Mouse (Mus musculus) monocyte, adult 59 days (primary cell): ENCODE measurements around the gene Lrrc45. TPM values are rescaled to one million over a fixed set of nuclear protein-coding genes. Genes with fewer than 3 reads are reported as not detected.

Source experiments
- total RNA-seq, 2 experiments: library from RNA; stranded (reverse); gene quantifications; one replicate each; pipeline ENCODE4 v1.2.4; 2023

Lrrc45 gene
- total RNA-seq, result 10 to 100 TPM; 30.5 to 36.0 TPM

GRCm38 (mm10) chr11:120713580-120714518, at the start of gene Lrrc45, which contains the start of gene Cenpx:
TSS of gene Lrrc45 (plus strand) at chr11:120713925.
TSS of gene Cenpx (minus strand) at chr11:120713738.

GRCm38 (mm10) chr11:120672687-120673593, 40.8 kb upstream of the Lrrc45 start, which contains the start of gene Aspscr1:
TSS of gene Aspscr1 (plus strand) at chr11:120672973.

GRCm38 (mm10) chr11:120721124-120722066, 7.7 kb downstream of the Lrrc45 start, which contains the start of gene Rac3:
TSS of gene Rac3 (plus strand) at chr11:120721470.

GRCm38 (mm10) chr11:120727169-120727527, 13.4 kb downstream of the Lrrc45 start, which contains the start of gene Dcxr:
TSS of gene Dcxr (minus strand) at chr11:120727281.

GRCm38 (mm10) chr11:120731858-120732680, 18.3 kb downstream of the Lrrc45 start, which contains the start of gene Cbr2:
TSS of gene Cbr2 (minus strand) at chr11:120732114.

GRCm38 (mm10) chr11:120762672-120763041, 48.9 kb downstream of the Lrrc45 start, which contains the start of gene Hmga1b:
TSS of gene Hmga1b (plus strand) at chr11:120762794.

Other genes starting within 250 kb of the Lrrc45 start
- 10 to 100 TPM in 1 of 2 experiments, 1 to 10 TPM in 1; 7.8 to 11.3 TPM for gene Arl16, start 246.3 kb upstream of the Lrrc45 start, total RNA-seq
- gene Mrpl12, start 229.3 kb upstream of the Lrrc45 start, total RNA-seq, result 10 to 100 TPM; 25.0 to 26.6 TPM
- gene Slc25a10, start 222.1 kb upstream of the Lrrc45 start, total RNA-seq, result 10 to 100 TPM; 11.1 to 14.2 TPM
- gene Gcgr, start 183.2 kb upstream of the Lrrc45 start, total RNA-seq, result not detected
- 10 to 100 TPM; 52.0 to 52.6 TPM for gene Mcrip1, start 164.2 kb upstream of the Lrrc45 start, total RNA-seq
- not detected for gene Ppp1r27, start 162.8 kb upstream of the Lrrc45 start, total RNA-seq
- gene P4hb, start 140.7 kb upstream of the Lrrc45 start, total RNA-seq, result 100 to 1,000 TPM; 348 to 375 TPM
- 100 to 1,000 TPM; 623 to 655 TPM for gene Arhgdia, start 132.3 kb upstream of the Lrrc45 start, total RNA-seq
- 100 to 1,000 TPM in 1 of 2 experiments, 10 to 100 TPM in 1; 90.1 to 103 TPM for gene Alyref, start 115.6 kb upstream of the Lrrc45 start, total RNA-seq
- 10 to 100 TPM; 55.8 to 56.4 TPM for gene Anapc11, start 115.5 kb upstream of the Lrrc45 start, total RNA-seq
- gene Npb, start 105.4 kb upstream of the Lrrc45 start, total RNA-seq, result 1 to 10 TPM in 1 of 2 experiments, not detected in 1; 1.4 TPM
- 10 to 100 TPM; 66.8 to 75.4 TPM for gene Pcyt2, start 96.0 kb upstream of the Lrrc45 start, total RNA-seq
- 100 to 1,000 TPM; 122 to 125 TPM for gene Sirt7, start 88.7 kb upstream of the Lrrc45 start, total RNA-seq
- gene Mafg, start 80.3 kb upstream of the Lrrc45 start, total RNA-seq, result 100 to 1,000 TPM in 1 of 2 experiments, 10 to 100 TPM in 1; 96.6 to 101 TPM
- under 1 TPM in 1 of 2 experiments, not detected in 1; 0.27 TPM for gene Pycr1, start 70.2 kb upstream of the Lrrc45 start, total RNA-seq
- not detected for gene Myadml2, start 65.8 kb upstream of the Lrrc45 start, total RNA-seq
- not detected for gene Notum, start 52.8 kb upstream of the Lrrc45 start, total RNA-seq
- 10 to 100 TPM; 77.9 to 83.1 TPM for gene Aspscr1, start 41.0 kb upstream of the Lrrc45 start, total RNA-seq
- gene Cenpx, start 187 bp upstream of the Lrrc45 start, total RNA-seq, result 10 to 100 TPM; 34.6 to 45.6 TPM
- gene Rac3, start 7.5 kb downstream of the Lrrc45 start, total RNA-seq, result 1 to 10 TPM; 1.0 to 2.9 TPM
- gene Dcxr, start 13.4 kb downstream of the Lrrc45 start, total RNA-seq, result 10 to 100 TPM; 26.2 to 29.1 TPM
- 10 to 100 TPM; 11.8 to 24.2 TPM for gene Cbr2, start 18.2 kb downstream of the Lrrc45 start, total RNA-seq
- 10 to 100 TPM; 40.5 to 48.6 TPM for gene Hmga1b, start 48.9 kb downstream of the Lrrc45 start, total RNA-seq
- 10 to 100 TPM; 16.9 to 20.9 TPM for gene Rfng, start 70.3 kb downstream of the Lrrc45 start, total RNA-seq
- gene Gps1, start 70.3 kb downstream of the Lrrc45 start, total RNA-seq, result 10 to 100 TPM; 53.1 to 57.5 TPM
- gene Dus1l, start 82.5 kb downstream of the Lrrc45 start, total RNA-seq, result 10 to 100 TPM; 39.3 to 50.0 TPM
- gene Fasn, start 110.6 kb downstream of the Lrrc45 start, total RNA-seq, result 10 to 100 TPM; 46.7 to 64.3 TPM
- under 1 TPM; 0.58 to 0.88 TPM for gene Ccdc57, start 218.9 kb downstream of the Lrrc45 start, total RNA-seq
- 100 to 1,000 TPM; 145 to 159 TPM for gene Slc16a3, start 234.6 kb downstream of the Lrrc45 start, total RNA-seq